ENCODE assay signal across 9 mouse cellular contexts in the genomic region with DNA sequence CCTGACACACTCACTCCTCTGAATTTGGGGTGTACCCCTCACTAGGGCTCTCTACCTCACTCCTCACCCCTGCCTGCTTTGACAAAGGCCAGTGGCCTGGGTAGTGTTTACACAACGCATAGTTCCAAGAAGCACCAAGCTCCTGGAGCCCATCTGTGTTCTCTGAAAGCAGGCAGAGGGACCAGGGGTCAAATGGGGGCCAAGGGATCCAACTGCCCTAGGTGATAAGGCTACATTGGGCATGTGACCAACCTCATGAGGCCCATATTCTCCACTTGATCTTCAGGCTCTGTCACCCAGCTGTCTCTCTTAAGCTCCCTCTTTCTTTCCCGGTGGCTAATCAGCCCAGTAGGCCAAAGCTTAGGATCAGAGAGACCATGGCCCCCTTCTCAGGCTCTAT.
DNase-seq lines count a peak whose midpoint lies in the region; ATAC-seq and TF ChIP-seq lines count a peak whose summit lies in the region.
"Had no signal": no experiment of that assay in that cellular context is flagged by ENCODE, and none has a peak within 500 bp of the region (broad histone marks: within the 10 kb centered on the region; RNA-seq: fewer than 3 reads in every experiment).

No protein-coding gene starts in this region.

- no peak for DNase-seq in heart, adult 9 months (ENCODE audit: low spot score in 2 of 2)
- peak; percentile 67 for DNase-seq in neural tube, embryonic 11.5 days (ENCODE audit: low spot score)
- no peak for DNase-seq in cerebellum, adult 2 months
- no peak for DNase-seq in layer of hippocampus, adult 8-10 months (ENCODE audit: low spot score in 2 of 2)
- no peak for DNase-seq in left cerebral cortex, postnatal 14 days (ENCODE audit: low spot score in 2 of 2)
- DNase-seq: kidney, adult 8-10 months had no signal

- peaks cover 7% of the 10 kb centered on the region; the same call in 1 of the 2 replicates for H3K36me3 ChIP-seq in heart, embryonic 15.5 days
- H3K36me3 ChIP-seq in embryonic facial prominence, embryonic 15.5 days = peaks cover 32% of the 10 kb centered on the region
- peaks cover 73% of the 10 kb centered on the region for H3K36me3 ChIP-seq in limb, embryonic 13.5 days
- H3K36me3 ChIP-seq in neural tube, embryonic 11.5 days (ENCODE audit: control insufficient read depth, insufficient read depth, low read length) = 0 out of 2 replicates have a peak, but pooled peaks cover 2% of the 10 kb centered on the region

- H3K4me3 ChIP-seq in heart, embryonic 15.5 days = no peak overlapping the region
- no peak overlapping the region for H3K4me3 ChIP-seq in embryonic facial prominence, embryonic 15.5 days (replicated peaks)
- H3K4me3 ChIP-seq in limb, embryonic 13.5 days = no peak overlapping the region
- no peak overlapping the region for H3K4me3 ChIP-seq in neural tube, embryonic 11.5 days (ENCODE audit: low read depth, low read length)
- H3K4me3 ChIP-seq in cerebellum, adult 2 months (replicated peaks; ENCODE audit: insufficient read depth, low read depth, low read length) = no peak overlapping the region

- WGBS in heart, embryonic 15.5 days = 15% methylated on average over 2 of the region's 2 CpGs
- 24% methylated on average over 2 of the region's 2 CpGs for WGBS in embryonic facial prominence, embryonic 15.5 days
- WGBS in limb, embryonic 13.5 days = 15% methylated on average over 2 of the region's 2 CpGs
- 6% methylated on average over 2 of the region's 2 CpGs for WGBS in neural tube, embryonic 11.5 days
- 55% methylated on average over 2 of the region's 2 CpGs for WGBS in cerebellum, adult 2 months

- H3K4me1 ChIP-seq in heart, embryonic 15.5 days (replicated peaks) = peaks cover 68% of the 10 kb centered on the region
- H3K4me1 ChIP-seq in embryonic facial prominence, embryonic 15.5 days = peaks cover 29% of the 10 kb centered on the region; the same call in 1 of the 2 replicates
- peaks cover 34% of the 10 kb centered on the region for H3K4me1 ChIP-seq in limb, embryonic 13.5 days
- peaks cover 20% of the 10 kb centered on the region for H3K4me1 ChIP-seq in neural tube, embryonic 11.5 days (ENCODE audit: control insufficient read depth, insufficient read depth, low read length)
- peaks cover 8% of the 10 kb centered on the region for H3K4me1 ChIP-seq in cerebellum, adult 2 months (ENCODE audit: control insufficient read depth, insufficient read depth, low read length)

- no peak overlapping the region for H3K9ac ChIP-seq in heart, embryonic 15.5 days
- H3K9ac ChIP-seq in embryonic facial prominence, embryonic 15.5 days = no peak overlapping the region
- no peak overlapping the region for H3K9ac ChIP-seq in limb, embryonic 13.5 days
- H3K9ac ChIP-seq in neural tube, embryonic 11.5 days (ENCODE audit: low read length) = no peak overlapping the region

- H3K27ac ChIP-seq in heart, embryonic 15.5 days = peak overlapping the region; percentile 33; the same call in 1 of the 2 replicates
- H3K27ac ChIP-seq in embryonic facial prominence, embryonic 15.5 days (replicated peaks) = peak overlapping the region; percentile 28; the same call in 1 of the 2 replicates
- 0 out of 2 replicates have a peak overlapping the region, but pooled peaks have one; percentile 33 for H3K27ac ChIP-seq in limb, embryonic 13.5 days
- H3K27ac ChIP-seq in neural tube, embryonic 11.5 days (ENCODE audit: low read depth, low read length) = peak overlapping the region; percentile 75
- no peak overlapping the region for H3K27ac ChIP-seq in cerebellum, adult 2 months (ENCODE audit: insufficient read depth, low read length)

- ATAC-seq in heart, embryonic 15.5 days (replicated peaks; ENCODE audit: insufficient number of reproducible peaks, insufficient read depth, low FRiP score, low read depth) = no peak
- ATAC-seq in embryonic facial prominence, embryonic 15.5 days (ENCODE audit: insufficient number of reproducible peaks, low FRiP score, low TSS enrichment, low read depth) = no peak
- ATAC-seq in limb, embryonic 13.5 days (ENCODE audit: low FRiP score, low read depth) = 0 out of 2 replicates have a peak, but pooled peaks have one; percentile 15
- ATAC-seq in neural tube, embryonic 11.5 days (ENCODE audit: insufficient read depth, low FRiP score, low TSS enrichment) = no peak

- intact Hi-C loops in left cerebral cortex, postnatal 14 days (cut with DNase I) = no loop called here

- no peak for TF ChIP-seq CTCF in cerebellum, adult 2 months (IDR thresholded peaks at IDR 0.05; ENCODE audit: borderline replicate concordance, insufficient read depth, low read depth, low read length)

- TF ChIP-seq POLR2A in cerebellum, adult 2 months (IDR thresholded peaks at IDR 0.05; ENCODE audit: borderline replicate concordance, insufficient read depth, low read length) = no peak

- H3K27me3 ChIP-seq in heart, embryonic 15.5 days = no peaks in the 10 kb centered on the region
- H3K27me3 ChIP-seq in embryonic facial prominence, embryonic 15.5 days = no peaks in the 10 kb centered on the region
- H3K27me3 ChIP-seq in limb, embryonic 13.5 days = no peaks in the 10 kb centered on the region
- H3K27me3 ChIP-seq in neural tube, embryonic 11.5 days (ENCODE audit: control insufficient read depth, insufficient read depth, low read length) = no peaks in the 10 kb centered on the region
- H3K27me3 ChIP-seq in cerebellum, adult 2 months (ENCODE audit: control insufficient read depth, insufficient read depth, low read length) = no peaks in the 10 kb centered on the region

- H3K4me2 ChIP-seq in heart, embryonic 15.5 days = no peak overlapping the region
- no peak overlapping the region for H3K4me2 ChIP-seq in embryonic facial prominence, embryonic 15.5 days (replicated peaks)
- no peak overlapping the region for H3K4me2 ChIP-seq in limb, embryonic 13.5 days (replicated peaks)
- no peak overlapping the region for H3K4me2 ChIP-seq in neural tube, embryonic 11.5 days (ENCODE audit: low read depth)

- H3K9me3 ChIP-seq in heart, embryonic 15.5 days (replicated peaks) = no peaks in the 10 kb centered on the region
- no peaks in the 10 kb centered on the region for H3K9me3 ChIP-seq in embryonic facial prominence, embryonic 15.5 days (replicated peaks)
- no peaks in the 10 kb centered on the region for H3K9me3 ChIP-seq in limb, embryonic 13.5 days
- no peaks in the 10 kb centered on the region for H3K9me3 ChIP-seq in neural tube, embryonic 11.5 days (ENCODE audit: control insufficient read depth, low read length)
